Mouse (Mus musculus) ES-CJ7 (cell line): ENCODE measurements around the gene Cypt1.

Experiments
- DNase-seq: peaks from one replicate; pipeline ENCODE4 v3.0.0; 2011; ENCODE audit warnings: low read depth, low spot score

Cypt1 gene

GRCm38 (mm10) chrX:16522569-16522968, at the start of gene Cypt1:
TSS of gene Cypt1 (plus strand) at chrX:16522869.
- no peak for DNase-seq

GRCm38 (mm10) chrX:16546806-16547205, 24.1 kb downstream of the Cypt1 start:
- no peak for DNase-seq

GRCm38 (mm10) chrX:16557061-16557460, 34.4 kb downstream of the Cypt1 start:
- DNase-seq, result no peak

- DNase-seq, result no peak
Measured at GRCm38 (mm10) chrX:16558501-16558900, 35.8 kb downstream of the Cypt1 start.
